Mouse (Mus musculus): Measurements from ENCODE around the gene Nudcd3.

The Nudcd3 gene

DNA sequence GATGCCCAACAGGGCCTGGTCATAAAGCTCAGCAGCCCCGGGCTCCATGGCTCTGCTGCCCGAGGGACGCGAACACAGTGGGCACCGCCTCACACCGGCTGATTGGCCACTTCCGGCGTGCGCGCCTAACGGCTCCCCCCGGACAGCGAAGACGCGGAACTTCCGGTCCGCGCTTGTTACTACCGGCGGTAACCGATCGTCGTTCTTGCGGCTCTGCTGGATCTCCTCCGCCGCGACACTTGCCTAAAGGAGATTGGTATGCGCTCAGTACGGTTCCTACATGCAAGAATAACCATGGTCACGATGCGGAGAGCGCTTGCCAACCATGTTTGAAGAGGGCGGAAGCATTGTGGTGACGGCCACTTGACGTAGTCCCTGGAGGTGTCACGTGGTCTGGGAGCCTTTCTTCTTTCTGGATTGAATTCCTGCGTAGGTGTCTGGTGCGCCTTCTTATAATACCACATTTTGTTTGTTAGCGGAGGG, at the start of gene Nudcd3:
Gene Nudcd3 (minus strand): TSS at position 329 of the 483 bp plus-strand sequence.
- peak; percentile 84 to 91 for DNase-seq (ENCODE audit: low spot score in 2 of 2)

DNA sequence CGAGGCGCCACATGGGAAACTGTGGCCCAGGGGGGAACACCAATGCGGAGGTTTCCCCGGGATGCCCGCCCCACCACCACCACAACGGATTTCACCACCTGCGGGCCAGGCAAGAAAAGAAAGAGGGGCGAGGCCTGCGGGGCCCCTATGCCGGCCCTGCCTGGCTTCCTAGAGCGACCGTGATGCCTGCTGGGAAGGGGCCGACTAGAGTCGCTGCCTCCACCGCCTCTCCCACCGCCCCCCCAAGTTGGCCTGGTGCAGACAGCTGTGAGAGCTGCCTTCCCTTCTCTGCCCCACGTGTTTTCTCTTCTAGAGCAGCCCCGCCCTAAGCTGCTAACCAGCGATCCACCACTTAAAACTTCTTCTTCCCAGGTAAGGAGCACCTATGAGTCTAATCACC, 44.5 kb upstream of the Nudcd3 start:
- DNase-seq (ENCODE audit: low spot score in 2 of 2) = no peak

DNA sequence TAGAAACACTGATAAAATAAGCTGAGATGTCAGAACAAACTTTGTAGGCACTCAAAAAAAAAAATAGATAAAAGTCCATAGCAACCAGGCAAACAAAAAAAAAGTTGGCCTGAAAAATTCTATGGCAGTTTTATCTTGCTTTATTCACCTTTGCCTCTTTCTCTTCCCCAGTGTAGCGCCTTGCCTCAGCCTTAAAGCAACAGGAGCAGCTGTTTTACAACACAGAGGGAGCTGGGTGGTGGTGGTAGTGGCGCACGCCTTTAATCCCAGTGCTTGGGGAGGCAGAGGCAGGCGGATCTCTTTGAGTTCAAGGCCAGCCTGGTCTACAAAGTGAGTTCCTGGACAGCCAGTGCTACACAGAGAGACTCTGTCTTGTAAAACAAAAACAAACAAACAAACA, 32.8 kb upstream of the Nudcd3 start:
- DNase-seq (ENCODE audit: low spot score in 2 of 2) = no peak

DNA sequence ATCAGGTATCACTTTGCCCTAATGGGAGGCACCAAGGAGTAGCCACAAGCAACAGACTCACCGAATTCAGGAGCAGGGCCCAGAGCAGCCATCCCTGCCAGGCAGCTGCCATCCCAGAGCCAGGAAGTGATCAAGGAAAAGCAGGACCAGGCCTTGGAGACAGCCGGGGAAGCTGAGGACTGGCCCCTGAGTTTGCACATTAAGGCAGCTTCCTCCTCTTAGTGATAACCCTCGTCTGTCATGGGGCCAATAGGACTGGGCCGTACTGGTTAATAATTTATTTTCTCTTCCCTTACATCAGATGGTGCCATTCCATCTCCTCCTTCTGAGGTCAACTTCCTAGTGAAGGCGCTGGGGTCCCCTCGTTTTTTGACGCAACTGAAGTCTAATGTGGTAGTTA, 29.8 kb upstream of the Nudcd3 start, which contains the start of gene Npc1l1:
Gene Npc1l1 (minus strand): TSS at position 132 of the 400 bp plus-strand sequence.
- DNase-seq (ENCODE audit: low spot score in 2 of 2) = no peak

DNA sequence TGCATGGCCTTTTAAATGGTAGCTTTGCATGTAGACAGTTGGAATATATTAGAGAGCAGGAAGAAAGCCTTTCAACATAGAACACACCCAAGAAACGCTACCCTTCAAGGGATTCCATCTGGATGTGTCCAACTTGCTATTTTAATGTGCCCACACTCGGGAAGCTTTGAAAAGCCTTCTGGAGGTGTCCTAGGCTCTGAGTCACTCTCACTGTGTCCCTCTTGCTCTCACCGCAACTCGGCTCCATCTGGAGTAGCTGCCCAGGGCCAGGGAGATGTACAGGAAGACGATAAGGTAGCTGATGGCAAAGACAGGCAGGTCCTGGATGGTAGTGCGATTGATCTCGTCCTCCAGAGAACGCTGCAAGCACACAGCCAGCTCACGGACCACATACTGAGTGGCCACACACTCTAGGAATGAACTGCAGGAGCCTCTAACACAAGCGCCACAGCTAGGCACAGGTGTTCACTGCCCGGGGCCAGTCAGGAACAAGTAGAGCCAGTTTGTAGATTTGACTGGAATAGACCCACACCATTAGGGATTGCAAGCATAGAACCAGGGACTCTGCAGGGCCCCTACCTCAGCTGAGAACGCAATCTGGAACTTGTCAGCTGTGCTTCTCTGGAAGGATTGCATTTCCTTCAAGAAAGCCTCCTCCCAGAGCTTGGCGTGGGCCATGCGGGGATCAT, 24.5 kb upstream of the Nudcd3 start:
- no peak for DNase-seq (ENCODE audit: low spot score in 2 of 2)

DNA sequence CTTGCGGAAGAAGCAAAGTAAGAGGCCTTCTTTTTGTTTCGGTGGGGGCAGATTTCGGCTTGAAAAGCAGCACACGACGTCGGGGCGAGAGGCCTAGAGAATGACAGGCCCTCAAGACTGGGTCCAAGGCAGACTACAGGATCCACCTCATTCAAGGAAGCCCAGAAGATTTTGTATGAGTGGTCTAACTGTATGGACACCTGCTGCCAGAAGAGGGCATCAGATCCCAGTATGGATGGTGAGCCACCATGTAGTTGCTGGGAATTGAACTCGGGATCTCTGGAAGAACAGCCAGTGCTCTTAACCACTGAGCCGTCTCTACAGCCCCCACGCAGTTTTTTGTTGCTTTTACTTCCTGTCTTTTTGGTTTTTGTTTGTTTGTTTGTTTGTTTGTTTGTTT, 22.0 kb upstream of the Nudcd3 start:
- DNase-seq (ENCODE audit: low spot score in 2 of 2) = no peak

DNA sequence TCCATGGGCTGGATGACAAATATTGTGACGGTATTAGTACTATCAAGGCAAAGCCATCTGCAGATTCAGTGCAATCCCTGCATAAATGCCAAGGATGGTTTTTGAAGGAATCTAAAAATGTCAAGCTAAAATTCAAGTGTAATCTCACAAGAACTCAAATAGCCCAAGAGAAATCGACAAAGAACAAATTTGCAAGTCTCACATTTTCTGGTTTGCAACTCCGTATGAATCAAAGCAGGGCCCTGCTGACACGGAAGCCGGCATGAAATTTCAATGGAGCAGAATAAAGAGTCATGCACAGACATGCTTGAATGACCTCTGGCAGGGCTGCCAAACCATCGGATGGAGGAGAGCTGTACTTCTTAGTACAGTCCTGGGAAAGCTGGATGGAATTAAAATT, 19.8 kb upstream of the Nudcd3 start:
- no peak for DNase-seq (ENCODE audit: low spot score in 2 of 2)

DNA sequence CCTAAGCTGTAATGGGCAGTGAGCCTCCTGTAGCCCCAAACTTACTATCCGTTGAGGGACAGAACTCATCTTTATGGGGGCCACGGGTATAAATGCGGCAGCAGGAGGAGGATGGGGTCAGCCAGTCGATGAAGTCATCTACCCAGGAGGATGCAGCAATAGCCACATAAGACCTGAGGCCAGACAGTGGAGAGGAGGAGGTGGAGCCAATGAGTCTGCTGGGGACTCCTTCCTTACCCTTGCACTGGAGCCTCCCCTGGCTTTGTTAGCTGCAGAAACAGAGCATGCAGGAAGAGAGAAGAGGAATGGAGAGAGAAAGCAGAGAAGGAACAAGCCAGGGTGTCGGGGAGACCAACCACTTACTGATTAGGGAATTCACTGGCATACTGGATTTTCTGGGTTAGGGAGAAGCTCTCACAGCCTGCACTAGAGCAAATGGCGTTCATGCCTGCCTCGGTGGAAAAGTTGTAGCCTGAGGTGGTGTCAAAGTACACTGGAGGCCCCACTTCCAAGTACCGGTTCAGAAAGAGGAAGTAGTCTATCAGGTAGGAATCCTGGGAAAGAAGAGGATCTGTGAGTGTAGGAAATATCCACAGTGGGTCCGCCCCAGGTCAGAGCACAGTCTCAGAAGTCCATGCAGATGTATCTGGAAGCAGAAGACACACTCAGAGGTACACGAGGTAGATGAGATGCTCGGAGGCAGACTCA, 18.1 kb upstream of the Nudcd3 start:
- no peak for DNase-seq (ENCODE audit: low spot score in 2 of 2)

DNA sequence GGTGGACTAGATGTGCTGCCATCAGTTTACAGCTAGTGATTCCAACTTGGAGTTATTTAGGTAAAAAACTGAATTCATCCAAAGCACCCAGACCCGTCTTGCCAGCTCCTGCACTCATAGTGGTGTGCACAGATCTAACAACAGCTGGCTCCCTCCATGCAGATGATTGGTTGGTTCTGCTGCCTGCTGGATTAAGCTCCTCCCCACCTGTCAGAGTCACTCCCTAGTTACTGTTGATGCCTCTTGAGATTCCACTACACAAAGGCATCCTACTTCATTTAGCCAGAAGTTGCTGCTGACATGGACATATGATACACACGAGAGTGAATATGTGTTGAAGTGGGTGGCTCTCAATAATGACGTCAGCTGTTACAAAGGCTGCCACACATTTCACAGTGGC, 16.6 kb upstream of the Nudcd3 start:
- no peak for DNase-seq (ENCODE audit: low spot score in 2 of 2)

DNA sequence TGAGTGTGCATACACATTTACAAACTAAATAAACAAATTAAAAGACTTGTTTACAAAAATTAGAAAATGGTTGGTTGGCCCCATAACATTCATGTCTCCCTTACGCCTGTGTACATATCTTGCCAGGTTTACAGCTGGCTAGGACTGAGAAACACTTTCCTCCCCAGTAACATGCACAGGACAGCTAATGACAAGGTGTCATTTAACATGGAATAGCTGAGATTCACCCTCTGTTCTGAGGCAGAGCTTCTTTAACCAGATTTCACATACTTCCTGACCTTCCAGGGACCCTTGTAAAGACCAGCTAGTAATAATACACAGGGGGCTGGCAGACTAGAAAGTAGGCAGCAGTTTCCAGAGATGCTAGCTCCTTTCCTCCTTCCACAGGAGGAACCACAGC, 7.9 kb upstream of the Nudcd3 start:
- no peak for DNase-seq (ENCODE audit: low spot score in 2 of 2)

DNA sequence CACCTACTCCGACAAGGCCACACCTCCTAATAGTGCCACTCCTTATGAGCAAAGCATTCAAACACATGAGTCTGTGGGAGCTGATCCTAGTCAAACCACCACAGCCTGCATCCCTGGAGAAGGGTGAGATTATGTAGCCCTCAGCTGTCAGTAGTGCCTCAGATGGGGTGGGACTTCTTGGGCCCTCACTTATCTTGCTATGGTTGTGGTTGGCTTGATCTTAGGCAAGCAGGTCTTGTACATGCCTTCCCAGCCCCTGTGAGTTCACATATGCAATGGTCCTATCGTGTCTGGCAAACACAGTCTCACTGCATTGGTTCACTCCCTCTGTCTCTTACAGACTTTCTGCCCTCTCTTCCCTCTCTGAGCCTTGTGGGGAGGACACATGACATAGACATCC, 6.9 kb upstream of the Nudcd3 start:
- DNase-seq (ENCODE audit: low spot score in 2 of 2) = no peak

DNA sequence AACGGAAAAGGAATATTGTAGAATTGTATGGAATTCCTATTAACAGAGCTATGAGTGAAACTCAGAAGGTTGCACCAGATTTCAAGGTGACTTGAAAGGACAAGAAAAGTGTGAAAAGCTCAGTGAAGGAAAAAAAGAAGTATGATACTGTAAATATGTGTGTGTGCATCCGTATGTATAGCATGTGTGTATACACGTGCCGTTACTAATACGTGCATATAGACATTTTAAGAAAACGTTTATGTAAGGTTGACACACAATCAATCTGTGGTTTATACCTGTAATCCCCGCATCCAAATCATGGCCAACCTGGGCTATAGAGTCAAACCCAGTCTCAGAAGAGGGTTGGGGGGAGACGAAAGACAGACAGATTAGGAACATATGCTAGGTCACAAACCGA, 355 bp upstream of the Nudcd3 start:
- no peak for DNase-seq (ENCODE audit: low spot score in 2 of 2)

DNA sequence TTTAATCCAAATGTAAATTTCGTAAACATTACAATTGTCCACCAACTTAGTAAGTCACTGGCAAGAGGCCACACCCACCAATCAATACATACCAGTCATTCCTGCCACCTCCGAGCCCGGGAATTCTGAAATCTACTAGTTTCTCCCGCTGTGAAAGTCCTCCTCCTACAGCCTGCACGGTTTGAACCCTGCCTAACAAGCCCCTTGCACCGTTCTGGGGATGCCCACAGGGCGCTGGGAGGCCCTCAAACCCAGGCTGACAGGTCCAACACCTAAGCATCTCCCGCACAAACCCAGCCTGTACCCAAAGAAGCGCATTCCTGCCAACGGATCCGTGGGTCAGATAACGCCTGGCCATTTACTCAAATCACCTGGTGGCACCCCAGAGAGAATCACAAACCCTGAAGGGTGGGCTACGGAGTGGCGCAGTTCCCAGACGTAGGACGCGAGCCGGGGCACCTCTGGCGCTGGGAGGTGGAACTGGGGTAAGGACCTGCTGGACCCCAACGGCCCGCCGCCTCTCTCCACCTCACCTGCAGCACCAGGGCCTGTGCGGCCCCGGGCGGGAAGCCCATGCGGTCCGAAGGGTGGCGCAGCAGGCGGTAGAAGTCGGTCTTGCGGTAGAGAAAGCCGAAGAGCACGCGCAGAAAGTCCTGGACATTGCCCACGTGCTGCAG, 667 bp downstream of the Nudcd3 start, which contains the start of gene A730071L15Rik:
Gene A730071L15Rik (plus strand): TSS at position 620 of the 677 bp plus-strand sequence.
- peak in 1 of 2 experiments; percentile 13 for DNase-seq (ENCODE audit: low spot score in 2 of 2)

DNA sequence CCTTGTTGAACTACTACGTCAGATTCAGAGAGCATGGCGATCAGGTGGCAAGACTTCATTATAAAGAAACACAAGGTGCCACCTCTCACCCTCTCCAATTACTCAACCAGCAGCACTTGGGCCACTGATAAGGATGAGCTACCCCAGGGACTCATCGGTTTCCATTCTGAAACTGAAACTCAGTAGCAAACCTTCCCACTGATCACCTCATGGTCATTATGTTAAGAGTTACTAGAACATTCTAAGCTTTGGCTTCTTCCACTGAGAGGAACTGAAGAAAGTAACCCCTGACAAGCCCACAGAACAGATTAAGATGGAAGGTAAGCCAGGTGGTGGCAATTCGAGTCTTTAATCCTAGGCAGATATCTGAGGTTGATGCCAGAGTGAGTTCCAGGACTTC, 1.8 kb downstream of the Nudcd3 start:
- no peak for DNase-seq (ENCODE audit: low spot score in 2 of 2)

DNA sequence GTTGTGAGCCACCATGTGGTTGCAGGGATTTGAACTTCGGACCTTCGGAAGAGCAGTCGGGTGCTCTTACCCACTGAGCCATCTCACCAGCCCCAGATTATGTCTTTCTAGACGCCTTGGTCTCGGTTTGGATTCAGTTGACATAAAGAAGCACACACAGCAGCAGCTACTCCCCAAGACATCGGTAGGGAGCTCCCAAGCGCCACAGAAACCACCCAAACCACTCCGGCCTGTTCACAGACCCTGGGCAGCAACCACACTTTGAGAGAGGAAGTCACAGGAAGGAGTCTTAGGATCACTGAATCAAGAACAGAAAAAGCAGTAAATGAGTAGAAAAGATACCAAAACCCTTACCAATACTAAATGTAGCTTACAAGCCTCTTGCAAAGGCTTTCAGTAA, 3.4 kb downstream of the Nudcd3 start:
- DNase-seq (ENCODE audit: low spot score in 2 of 2) = no peak

DNA sequence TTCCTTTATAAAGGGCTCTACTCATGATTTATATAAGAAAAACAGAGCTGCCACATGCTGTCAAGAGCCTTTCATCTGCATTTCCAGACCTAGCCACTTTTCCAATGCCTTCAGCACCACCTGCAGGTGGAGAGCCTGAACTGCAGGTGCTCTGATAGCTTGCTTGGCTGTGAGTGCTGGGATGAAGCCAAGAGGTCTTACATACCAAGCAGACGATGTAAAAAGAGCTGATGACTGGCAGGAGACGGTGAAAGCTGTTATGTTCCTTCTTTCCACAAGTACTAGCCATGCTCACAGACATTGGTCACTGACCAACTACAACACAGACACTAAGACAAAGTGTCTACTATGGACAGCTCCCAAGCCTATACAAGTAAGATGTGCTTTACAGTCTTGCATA, 12.3 kb downstream of the Nudcd3 start:
- peak; percentile 70 to 92 for DNase-seq (ENCODE audit: low spot score in 2 of 2)

DNA sequence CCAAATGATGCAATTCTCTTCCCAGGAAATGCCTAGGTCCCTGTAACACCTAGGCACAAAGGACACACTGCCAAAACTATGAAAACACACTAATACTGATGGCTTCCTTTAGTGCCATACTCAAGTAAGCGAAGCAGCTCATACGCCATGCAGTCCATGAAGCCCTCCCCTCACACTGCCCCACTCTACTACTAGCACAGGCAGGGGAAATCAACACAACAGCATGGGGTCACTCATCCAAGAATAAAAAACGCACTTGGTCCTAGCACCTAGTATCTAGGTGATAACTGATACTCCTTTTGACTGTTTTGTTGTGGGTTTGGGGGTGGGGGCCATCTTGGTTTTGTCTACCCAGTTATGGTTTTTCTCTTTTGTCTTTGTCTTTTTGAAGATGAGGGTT, 12.8 kb downstream of the Nudcd3 start:
- no peak for DNase-seq (ENCODE audit: low spot score in 2 of 2)

DNA sequence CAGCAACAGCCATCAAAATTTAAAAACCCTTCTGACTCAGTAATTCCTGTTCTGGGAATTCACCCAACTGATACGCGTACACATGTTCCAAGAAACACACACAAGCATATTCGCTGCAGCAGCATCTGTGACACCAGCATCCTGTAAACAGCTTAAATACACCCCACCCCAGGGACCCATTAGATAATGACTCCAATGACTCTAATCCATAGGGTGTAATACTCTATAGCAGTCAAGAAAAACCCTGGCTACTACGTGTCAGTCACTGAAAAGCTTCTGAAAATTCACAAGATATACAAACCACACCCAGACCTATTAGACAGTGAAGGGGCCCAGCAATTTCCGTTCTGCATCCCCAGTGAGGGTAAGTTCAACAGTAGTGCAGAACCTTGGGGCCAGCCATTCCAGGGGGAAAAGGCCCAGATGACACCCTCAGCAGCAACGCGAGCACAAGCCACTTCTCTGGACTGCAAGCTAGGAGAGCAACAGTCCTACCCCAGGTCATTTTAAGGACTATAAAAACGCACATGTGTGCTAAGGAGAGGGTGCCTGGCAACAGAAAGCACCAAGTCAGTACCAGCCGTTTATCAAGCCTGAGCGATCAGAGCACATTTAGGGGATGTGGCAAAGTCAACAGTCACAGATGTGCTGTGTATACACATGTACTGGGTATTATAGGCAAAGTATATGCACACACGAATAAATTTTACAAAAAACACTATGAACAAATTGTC, 15.8 kb downstream of the Nudcd3 start:
- peak; percentile 33 to 37 for DNase-seq (ENCODE audit: low spot score in 2 of 2)

DNA sequence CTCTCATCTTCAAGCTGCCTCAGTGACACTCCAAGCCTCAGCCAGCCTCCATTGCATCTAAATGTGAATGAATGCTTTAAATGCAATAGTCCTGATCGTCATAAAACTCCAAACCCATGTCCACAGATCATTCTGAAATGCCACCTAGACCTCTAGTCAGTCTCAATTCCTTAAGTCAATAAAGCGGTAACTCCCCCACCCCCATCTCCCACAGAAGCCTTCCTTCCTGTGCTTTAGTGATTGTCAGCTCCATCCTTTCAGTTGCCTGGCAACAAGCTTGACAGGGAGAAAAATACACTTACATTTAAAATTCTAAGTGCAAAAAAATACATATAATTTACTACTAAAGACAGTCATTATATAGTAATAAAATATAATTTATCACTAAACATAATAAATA, 17.0 kb downstream of the Nudcd3 start:
- DNase-seq (ENCODE audit: low spot score in 2 of 2) = no peak

DNA sequence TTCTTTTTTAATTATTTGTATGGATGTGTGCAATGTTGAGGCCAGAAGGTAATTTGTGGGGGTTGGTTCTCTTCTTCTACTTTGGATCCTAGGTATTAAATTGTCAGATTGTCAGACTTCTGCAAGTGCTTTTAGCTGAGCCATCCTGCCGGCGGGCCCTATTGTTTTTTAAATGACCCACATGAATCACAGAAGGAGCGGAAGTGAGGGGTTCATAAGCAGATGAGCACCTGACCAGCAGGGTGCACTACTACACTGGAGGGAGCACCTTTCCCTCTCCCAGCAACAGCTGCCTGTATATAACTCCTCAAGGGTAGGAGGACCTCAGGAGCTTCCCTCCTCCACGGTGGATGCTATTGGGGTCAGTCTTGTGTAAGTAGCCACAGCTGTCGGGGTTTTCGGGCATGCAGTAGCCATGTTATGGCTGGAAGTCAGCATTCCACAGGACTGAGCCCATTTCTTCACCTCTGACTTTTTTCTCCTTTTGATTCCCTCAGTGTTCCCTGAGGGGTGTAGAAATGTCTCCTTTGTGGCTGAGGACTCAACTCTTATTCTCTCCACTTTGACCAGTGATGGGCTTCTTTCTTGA, 19.3 kb downstream of the Nudcd3 start:
- DNase-seq (ENCODE audit: low spot score in 2 of 2) = no peak

DNA sequence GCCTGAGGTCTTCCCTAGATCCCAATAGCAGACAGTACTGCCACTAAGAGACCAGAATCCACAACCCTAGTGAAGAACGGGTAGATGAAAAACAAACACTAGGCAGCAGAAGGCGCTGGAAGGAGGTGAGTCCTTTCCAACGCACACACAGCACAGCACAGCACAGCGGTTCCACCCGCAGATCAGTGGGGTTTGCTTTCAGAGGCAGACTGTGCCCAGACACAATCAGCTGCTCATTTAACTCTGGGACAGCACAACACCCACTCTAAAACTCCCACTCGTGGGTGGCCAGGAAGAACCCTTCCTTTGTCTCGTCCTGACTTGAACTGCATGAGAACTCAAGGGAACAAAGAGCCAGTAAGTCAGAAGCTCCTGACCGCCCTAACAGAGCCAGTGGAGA, 21.0 kb downstream of the Nudcd3 start:
- no peak for DNase-seq (ENCODE audit: low spot score in 2 of 2)
